Mouse (Mus musculus) layer of hippocampus, postnatal 25 days (tissue): Measurements from ENCODE around the gene P2rx7. TPM values are rescaled to one million over a fixed set of nuclear protein-coding genes. Genes with fewer than 3 reads are reported as not detected.

Experiments
- DNase-seq, 2 experiments: peaks; one replicate each; pipeline ENCODE4 v3.0.0; 2022; ENCODE audit warnings: mixed read lengths in 2 of 2, low spot score in 1 of 2; ENCODE audit errors: extremely low spot score in 1 of 2
- total RNA-seq, 2 experiments: library from RNA; stranded (reverse); gene quantifications; 2 replicates each; pipeline ENCODE4 v1.2.3; 2021

P2rx7 gene
- total RNA-seq, 2 experiments from 2014 or later, result 7.0 to 10.8 TPM

DNA sequence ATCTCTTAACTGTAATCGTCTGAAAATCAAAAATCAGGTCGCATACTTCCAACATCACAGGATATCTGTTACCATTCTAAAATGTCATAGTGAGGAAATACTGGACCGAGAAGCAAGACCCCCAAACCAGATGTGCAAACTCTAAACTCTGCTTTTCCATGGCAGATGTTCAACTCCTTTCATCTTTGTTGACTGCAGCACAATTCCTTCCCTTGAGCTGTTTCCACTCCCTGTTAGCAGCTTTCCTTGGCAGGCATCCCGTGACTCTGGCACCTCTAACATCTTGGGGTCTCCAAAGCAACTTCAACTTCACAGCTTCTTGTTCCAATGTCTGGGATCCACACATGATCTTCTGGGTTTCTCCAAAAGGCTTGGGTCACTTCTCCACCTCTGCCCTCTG is 43.7 kb downstream of the P2rx7 start:
- no peak for DNase-seq

DNA sequence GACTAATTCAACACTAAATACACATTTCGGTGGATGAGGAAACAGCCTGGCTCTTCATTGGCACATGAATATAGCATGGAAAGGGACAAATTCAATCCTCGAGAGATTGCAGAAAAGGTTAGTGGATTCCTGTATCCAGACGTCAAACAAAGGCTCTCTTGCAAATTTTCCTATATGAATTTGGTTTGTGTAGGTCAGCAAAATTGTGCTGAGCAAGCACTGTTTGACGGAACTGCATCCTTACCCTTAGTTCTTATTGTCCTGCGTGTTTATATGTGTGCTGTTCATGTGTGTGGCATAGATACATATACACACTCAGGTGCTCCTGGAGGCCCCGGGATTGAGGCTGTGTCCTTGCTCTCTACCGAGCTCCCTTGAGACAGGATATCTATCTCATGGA is 45.4 kb downstream of the P2rx7 start:
- no peak for DNase-seq

DNA sequence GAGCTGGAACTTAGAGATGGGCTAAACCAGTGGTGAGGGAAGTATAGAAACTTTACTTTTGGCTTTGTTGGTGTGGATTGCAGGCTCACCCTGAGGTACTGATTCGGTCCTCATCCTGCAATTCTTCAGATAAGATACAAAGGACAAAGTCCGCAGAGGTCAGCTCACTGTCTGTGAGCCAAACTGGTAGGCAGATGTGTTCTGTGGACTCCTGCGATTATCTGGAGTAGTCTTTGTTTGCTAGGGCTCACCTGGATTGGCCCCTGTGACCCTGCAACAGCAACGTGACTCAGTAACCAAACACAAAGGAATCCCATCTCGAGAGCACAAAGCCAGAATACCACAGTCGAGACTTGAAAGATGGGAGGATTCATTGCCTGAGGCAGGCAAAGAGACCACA is 46.8 kb downstream of the P2rx7 start:
- no peak for DNase-seq

DNA sequence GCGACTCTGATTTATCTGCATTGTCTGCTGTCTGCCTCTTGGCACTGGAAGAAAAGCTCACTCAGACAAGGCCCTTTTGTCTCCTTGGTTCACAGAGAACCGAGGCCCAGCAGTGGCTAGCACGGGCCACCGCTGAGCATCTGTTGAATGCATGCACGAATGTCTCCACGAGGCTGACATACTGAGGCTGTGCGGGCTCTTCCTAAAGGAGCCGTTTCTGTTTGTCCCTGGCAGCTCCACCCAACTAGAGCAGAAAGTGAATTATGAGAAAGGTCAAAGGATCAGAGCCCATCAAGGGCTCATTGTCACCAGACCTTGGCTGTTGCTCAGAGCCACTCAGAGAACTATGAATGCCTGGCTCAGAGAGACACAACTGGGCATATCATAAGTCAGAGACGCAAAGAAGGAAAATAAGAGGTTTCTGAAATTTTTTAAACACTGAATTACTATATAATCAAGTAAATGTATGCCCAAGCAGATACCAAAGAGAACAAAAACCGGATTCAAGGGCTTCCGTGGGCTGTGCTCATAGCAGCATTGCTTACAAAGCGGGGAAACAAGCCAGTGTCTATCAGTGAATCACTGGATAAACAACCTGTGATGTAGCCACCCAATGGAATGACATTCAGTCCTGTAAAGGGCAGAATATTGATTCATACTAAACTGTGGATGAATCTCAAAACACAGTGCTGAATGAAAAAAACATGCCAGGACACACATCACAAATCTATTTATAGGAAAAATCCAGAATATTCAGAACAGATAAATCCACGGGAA is 49.9 kb downstream of the P2rx7 start:
- DNase-seq, result peak in 1 of 2 experiments; percentile 11

DNA sequence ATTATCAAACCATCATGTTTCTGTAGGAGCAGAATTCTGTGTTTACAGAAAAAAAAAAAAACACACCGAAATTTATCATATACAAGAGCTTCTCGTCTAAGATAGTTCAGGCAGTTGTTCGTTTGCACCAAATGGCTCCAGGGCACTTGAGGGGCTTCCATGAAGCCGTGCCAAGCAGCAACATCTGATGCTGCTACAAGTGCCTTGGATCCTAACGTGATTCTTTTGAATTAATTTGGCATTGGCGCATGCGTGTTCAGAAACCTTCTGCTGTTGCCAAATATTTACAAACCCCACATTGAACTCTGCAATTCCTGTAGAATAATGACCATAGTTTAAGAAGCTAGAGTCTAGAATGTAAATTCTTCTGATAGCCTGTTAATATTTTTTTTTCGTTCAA is 51.8 kb downstream of the P2rx7 start:
- no peak for DNase-seq

DNA sequence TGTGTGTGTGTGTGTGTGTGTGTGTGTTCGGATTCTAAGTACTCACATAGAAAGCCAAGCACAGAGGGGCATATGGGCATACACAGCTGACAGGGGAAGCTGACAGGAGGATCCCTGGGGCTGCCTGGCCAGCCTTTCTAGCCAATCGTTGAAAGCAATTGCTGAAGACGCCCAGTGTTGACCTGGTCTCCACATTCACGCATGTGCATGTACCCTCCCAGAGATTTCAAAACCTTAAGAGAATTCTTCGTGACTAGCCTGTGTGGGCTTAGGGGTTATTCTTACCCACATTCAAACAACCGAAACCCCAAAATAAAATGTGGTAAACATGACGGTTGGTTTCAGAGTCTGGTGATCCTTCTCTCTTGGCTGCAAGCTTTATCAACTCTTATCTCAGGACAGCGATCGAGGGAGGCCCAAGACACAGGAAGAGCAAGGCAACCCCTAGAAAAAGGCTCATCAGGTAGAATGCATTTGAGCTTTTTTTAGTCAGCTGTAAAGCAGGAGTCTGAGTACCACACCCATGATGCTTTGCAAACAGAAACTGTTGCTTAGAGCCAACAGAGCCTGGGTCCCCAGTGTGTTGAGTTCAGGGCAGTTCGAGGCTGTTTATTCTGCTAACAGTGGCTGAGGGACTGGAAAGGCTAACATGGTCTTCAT is 54.5 kb downstream of the P2rx7 start:
- DNase-seq, result no peak

DNA sequence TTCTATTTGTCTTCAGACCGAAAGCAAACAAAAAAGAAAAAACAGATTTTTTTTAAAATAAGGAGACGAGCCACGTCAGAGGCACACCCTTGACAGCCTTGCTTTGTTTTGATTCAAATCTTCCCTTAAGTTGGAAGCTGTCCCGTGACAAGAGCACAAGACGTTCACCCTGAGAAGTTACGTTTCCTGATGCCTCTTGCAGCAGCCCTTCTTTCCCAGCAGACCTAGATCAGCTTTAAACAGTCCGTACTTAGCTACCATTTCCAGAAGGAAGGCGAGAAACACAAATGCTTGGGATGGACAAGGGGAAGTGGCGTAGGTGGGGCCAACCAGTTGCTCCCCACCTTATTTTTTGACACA is 55.0 kb downstream of the P2rx7 start:
- DNase-seq, result no peak

DNA sequence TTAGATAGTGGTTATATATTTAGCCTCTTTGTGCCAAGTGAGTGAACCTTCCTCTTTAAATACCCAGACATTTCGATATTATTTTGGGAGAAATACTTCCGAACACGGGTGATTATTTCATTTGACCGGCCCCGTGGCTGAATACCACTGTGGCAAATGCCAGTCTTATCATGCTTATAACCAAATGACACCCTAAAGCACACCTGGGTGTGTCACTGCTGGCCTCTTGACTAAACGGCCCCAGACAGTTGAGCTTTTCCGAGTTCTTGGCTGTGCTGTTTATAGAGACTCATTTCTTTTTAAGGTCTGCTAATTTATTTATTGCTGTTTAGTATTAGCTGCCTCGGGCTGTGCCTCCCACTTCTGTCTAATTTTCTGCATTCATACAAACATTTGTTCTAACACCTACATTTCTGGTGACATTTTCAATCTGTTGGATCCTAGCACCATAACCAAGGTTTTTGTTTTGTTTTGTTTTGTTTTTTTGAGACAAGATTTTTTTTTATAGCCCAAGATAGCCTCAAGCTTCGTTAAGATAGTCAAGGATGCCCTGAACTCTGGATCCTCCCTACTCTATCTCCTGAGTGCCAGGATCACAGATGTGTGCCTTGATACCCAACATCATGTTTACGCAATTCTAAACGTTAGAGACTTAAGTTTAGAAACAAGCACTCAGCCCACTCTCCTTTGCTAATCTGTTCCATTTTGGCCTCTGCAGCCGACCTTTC is 56.6 kb downstream of the P2rx7 start:
- no peak for DNase-seq

DNA sequence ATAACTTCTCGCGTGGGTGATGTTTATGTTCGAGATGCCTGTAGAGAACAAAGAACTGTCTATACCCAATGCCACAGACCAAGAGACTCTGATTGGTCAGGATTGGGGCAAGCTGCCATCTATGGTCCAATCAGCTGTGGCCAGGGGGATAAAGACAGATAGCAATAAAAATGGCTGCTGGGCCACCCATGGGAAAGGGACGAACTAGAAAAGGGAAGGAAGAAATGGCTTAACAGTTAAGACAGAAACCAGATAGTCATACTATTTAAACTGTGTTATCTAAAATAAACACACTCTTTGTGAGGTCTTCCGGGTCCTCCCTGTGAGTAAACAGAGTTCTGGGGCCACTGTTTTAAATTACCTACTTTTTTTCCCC is 57.1 kb downstream of the P2rx7 start:
- no peak for DNase-seq

DNA sequence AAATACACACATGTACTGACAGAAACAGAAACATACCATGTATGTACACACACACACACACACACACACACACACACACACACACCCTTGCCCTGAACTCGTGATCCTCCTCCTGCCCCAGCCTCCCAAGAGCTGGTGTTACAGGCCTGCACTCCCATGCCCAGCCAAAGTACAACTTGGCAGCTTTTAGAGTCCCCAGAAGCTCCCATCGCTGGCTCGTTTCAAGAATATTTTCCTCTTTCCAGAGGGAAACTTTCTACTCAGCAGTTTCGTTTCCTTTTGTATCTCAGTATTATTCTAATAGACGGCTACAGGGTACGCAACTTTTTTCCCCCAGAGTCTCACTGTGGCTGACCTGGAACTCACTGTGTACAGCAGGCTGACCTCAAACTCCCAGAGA is 58.4 kb downstream of the P2rx7 start:
- DNase-seq, result no peak

DNA sequence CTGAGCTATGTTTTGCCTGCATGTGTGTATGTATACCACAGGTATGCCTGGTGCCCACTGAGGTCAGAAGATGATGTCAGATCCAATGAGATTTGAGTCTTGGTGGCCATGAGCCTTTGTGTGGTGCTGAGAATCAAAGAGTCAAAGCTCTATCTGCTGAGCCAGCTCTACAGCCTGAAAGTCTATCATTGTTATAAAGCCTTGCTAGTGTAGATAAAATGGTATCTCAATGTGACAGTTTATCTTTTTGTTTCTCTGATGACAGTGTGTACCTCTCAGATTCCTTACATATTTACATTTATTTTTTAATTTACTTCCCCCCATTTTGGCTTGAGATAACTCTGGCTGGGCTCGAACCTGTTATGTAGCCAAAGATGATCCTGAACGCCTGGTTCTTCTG is 59.9 kb downstream of the P2rx7 start:
- no peak for DNase-seq

DNA sequence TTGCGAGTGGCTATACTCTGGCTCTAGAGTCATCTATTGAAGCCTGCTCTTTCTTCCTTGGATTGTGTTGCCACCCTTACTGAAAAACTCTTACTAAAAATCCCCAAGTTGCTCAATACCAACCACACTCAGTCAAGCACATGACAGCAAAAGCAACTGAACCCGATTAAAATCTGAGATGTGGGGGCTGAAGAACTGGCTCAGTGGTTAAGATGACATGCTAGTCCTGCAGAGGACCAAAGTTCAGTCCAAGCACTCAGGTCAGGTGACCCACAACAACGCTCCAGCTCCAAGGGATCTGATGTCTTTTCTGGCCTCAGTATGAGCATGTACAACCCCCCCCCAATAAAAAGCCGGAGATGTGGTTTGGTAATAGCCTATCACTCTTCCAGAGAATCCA is 60.9 kb downstream of the P2rx7 start:
- DNase-seq, result no peak

DNA sequence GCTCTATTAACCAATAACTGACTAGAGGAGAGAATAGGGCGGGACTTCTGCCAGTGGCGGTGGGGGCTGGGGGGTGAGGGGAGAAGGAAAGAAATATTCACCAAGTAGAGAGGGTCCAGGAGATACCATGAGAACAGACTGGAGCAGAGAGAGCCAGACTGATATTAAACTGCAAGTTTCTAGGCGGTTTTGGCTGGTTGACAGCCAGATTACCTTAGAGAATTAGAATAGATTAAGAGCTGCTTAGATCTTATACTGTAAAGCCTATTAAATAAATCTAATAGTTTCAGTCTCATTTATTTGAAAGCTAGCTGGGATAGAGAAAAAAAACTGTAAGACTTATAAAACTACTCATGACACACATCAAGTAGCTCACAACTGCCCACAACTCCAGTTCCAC is 61.5 kb downstream of the P2rx7 start:
- no peak for DNase-seq

DNA sequence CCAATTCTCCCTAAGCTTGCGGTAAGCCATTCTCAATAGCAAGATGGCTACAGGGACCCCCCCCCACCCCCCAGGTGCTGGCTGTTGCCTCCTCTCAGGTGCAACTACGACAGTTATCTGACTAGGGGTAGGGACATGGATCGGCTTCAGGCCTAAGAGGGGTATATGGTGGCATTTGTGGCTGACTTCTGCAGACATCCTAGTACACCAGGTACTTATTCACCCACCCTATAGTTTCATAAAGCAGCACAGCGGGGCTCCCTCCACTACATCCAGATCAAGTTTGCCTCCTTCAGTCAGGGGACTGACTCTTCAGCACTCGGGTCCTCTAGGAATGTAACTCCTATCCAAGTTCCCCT is 63.2 kb downstream of the P2rx7 start:
- no peak for DNase-seq

DNA sequence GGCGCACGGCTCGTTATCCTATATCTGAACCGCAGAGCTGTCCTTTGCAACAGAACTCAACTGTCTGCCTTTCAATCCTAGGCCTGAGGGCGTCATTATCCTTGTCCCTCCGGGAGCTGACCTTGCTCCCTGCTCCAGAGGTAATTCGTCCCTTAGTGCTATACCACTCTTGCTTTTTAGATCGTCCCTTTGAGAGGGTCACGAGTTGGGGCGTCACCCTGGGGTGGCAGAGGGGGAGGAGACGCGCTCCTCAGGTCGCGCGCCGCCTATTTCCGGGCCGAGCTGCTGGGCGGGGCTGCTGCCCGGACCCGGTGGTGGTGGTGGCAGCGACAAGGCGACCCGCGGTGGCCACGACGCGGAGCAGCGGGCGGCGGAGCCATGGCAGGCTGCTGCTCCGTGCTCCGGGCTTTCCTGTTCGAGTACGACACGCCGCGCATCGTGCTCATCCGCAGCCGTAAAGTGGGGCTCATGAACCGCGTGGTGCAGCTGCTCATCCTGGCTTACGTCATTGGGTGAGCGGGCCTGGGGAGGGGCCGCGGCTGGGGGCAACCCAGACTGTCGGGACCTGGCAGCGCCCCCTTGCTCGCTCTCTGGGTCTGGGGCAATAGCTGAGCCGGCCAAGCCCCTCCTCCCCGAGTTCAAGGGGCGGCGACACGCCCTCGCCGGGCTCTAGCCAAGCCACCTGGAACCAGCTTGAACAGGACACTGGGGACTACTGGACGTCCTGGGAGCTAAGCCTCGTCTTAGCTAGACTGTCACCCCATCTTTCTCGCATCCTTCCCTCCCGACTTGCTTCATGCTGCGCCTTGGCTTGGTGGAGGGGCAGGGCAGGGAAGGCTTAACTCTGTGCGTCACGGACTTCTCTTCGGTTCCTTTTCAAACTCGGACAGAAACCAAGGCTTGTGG is 63.8 kb downstream of the P2rx7 start, which contains the start of gene P2rx4:
P2rx4 (plus strand) TSS at position 269 of the 906 bp plus-strand sequence.
- peak; percentile 60 to 77 for DNase-seq

DNA sequence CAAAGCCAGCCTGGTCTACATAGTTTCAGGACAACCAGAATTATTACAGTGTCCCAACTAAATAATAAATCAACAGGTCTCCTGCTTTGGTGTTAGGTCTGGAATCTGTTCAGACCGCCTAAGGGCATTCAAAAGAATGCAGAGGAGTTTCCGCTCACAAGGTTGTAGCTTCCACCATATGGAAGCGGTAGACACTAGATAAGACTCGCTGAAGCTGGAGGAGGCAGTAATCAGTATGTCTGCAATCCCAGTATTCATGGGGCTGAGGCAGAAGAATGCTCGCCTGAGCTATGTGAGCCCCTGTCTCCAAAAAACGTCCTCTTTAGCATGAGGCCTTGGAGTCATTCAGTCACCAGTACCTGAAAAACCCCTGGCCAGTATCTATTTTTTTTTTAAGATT is 65.1 kb downstream of the P2rx7 start:
- no peak for DNase-seq

DNA sequence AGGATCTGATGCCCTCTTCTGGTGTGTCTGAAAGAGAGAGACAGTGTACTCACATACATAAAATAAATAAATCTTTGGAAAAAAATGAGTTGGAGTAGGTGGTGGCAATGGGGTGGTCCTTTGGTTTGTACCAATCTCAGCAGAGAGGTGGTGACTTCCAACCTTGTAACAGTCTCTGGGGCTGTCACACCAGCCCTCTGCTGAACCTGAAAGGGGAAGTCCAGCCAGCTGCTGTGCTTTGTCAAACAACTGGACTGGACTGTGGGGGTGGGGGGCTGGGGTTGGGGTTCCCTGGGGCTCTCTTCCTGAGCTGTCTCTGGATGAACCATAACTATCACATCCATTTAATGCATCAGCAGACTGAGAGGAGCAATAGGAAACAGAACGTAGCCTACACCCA is 72.0 kb downstream of the P2rx7 start:
- DNase-seq, result no peak

DNA sequence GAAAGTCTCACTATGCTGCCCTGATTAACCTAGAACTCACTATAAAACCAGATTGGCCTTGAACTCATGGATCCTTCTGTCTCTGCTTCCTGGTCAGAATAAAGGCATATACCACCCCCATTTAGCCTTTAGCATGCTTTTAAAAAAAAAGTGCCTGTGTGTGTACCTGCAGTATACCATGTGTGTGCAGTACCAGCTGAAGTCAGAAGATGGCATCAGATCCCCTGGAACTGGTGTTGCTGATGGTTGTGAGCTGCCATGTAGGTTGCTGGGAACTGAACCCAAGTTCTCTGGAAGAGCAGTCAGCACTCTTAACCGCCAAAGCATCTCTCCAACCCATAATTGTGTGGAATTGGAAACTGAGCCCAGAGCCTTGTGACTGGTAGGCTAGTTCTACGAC is 73.1 kb downstream of the P2rx7 start:
- DNase-seq, result no peak

DNA sequence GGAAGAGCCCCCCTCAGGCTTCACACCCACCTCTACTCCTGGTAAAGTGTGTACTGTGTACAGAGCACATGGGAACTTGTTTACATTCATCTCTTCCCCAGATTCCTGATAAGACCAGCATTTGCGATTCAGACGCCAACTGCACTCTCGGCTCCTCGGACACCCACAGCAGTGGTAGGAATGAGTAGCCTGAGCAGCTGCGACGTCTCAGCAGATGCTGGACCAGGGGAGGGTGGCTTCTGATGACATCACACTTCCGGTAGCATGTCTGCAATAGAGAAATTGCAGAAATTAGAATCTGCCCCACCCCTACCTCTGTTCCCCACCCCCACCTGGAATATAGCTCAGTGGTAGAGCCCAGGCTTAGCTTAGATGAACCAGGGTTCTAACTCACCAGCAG is 74.7 kb downstream of the P2rx7 start:
- DNase-seq, result no peak

DNA sequence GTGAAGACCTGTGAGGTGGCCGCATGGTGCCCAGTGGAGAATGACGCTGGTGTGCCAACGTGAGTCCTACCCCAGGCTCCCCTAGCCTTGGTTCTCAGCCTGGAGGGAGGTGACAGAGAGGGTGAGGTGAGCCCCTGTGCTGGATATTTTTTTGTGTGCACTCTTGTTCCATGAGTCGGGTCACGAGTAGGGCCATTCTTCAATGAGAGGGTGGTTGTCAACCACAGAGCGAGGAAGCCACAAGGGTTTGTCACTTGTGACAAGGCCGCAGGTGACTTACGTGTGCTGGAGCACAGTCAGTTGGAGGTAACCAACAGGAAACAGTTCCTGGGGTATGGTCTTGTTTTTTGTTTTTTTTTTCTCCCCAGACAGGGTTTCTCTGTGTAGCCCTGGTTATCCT is 75.5 kb downstream of the P2rx7 start:
- no peak for DNase-seq

DNA sequence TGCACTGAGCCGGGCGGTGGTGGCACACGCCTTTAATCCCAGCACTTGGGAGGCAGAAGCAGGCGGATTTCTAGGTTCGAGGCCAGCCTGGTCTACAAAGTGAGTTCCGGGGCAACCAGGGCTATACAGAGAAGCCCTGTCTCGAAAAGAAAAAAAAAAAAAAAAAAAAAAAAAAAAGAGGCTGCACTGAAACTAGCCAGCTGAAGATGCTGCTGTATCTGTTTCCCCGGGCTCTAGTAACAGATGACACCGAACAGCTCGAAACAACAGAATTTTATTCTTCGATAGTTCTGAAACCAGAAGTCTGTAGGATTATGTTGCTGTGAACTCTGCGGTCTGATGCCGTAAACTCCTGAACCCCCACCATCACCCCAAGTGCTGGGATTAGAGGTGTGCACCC is 81.7 kb downstream of the P2rx7 start:
- DNase-seq, result no peak
